Mouse (Mus musculus): ENCODE data around the gene Fam216a. TPM values are rescaled to one million over a fixed set of nuclear protein-coding genes. Genes with fewer than 3 reads are reported as not detected.

Fam216a gene
- total and polyA plus RNA-seq, 3 experiments = 38.2 to 50.2 (median 41.4) TPM

DNA sequence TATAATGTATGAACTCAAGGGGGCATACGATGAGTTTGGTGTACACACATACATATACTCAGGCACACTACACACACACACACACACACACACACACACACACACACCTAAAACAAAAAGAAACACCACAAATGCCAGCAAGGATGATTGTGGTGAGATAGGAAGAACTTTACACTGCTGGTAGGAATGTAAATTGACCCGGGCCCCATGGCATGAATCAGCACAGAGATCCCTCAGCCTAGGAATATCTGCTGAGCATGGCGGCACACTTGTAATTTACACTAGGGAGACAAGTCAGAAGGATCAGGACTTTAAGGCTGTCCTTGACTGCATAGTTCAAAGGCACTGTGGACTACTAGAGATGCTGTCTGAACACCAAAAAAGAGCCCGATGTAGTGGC lies 41.9 kb downstream of the Fam216a start:
- in situ Hi-C loops (cut with MboI; ENCODE audit: low pct_ligation_motif_present, low pct_unique_long_range_greater_than_20kb, low sequenced_read_pairs) (no loop called here), dilution Hi-C loops (cut with MboI; ENCODE audit: extremely low pct_ligation_motif_present, extremely low pct_unique_long_range_greater_than_20kb, low sequenced_read_pairs) (no loop called here)
- Histone ChIP-seq H3K27me3 (replicated peaks) (no peaks in the 10 kb centered on the region), H3K9ac (ENCODE audit: insufficient read depth, low read depth) (no peak overlapping the region), H3K4me1 (ENCODE audit: control insufficient read depth in 1 of 2, insufficient read depth in 2 of 2) (no peaks in the 10 kb centered on the region), H3K4me3 (replicated peaks in 1 of 3; ENCODE audit: low read depth in 2 of 3, low read length in 2 of 3, poor library complexity in 1 of 3) (no peak overlapping the region), H3K27ac (ENCODE audit: insufficient read depth, low read depth) (no peak overlapping the region), H3K9me3 (replicated peaks; ENCODE audit: low read length) (no peaks in the 10 kb centered on the region), H3K79me2 (replicated peaks; ENCODE audit: control insufficient read depth, extremely low read depth, insufficient read depth, poor library complexity, severe bottlenecking) (no peaks in the 10 kb centered on the region), H3K4me2 (ENCODE audit: insufficient read depth, low read depth, poor library complexity, severe bottlenecking) (no peak overlapping the region), H3K36me3 (replicated peaks in 1 of 2; ENCODE audit: control insufficient read depth in 1 of 2, insufficient read depth in 1 of 2, low read length in 1 of 2) (peaks cover 20 to 70% of the 10 kb centered on the region in 2 experiments)
- DNase-seq (ENCODE audit: extremely low read depth) = no peak
- TF ChIP-seq GABPA (IDR thresholded peaks at IDR 0.05; ENCODE audit: insufficient replicate concordance, low read depth, low read length) (no peak), ZC3H11A (IDR thresholded peaks at IDR 0.05; ENCODE audit: low read depth, low read length) (no peak), EP300 (IDR thresholded peaks at IDR 0.05; ENCODE audit: low read length) (no peak), JUND (conservative IDR thresholded peaks at IDR 0.05; ENCODE audit: low read depth, low read length) (no peak), E2F4 (IDR thresholded peaks at IDR 0.05; ENCODE audit: insufficient replicate concordance, low read depth, low read length) (no peak), TCF12 (IDR thresholded peaks at IDR 0.05; ENCODE audit: low read depth, low read length) (no peak), NELFE (IDR thresholded peaks at IDR 0.05; ENCODE audit: low read depth, low read length) (no peak), ETS1 (conservative IDR thresholded peaks at IDR 0.05; ENCODE audit: low read depth, low read length) (no peak), SIN3A (IDR thresholded peaks at IDR 0.05; ENCODE audit: low read length) (no peak), MAZ (IDR thresholded peaks at IDR 0.05; ENCODE audit: low read depth, low read length) (no peak), ELF1 (IDR thresholded peaks at IDR 0.05; ENCODE audit: low read depth, low read length) (no peak), SMC3 (IDR thresholded peaks at IDR 0.05; ENCODE audit: low read depth, low read length) (no peak), CTCF (conservative IDR thresholded peaks at IDR 0.05 in 1 of 2, IDR thresholded peaks at IDR 0.05 in 1 of 2; ENCODE audit: low read depth in 2 of 2, low read length in 2 of 2) (no peak), ZKSCAN1 (IDR thresholded peaks at IDR 0.05; ENCODE audit: borderline replicate concordance, low read depth, low read length) (no peak), MAFK (IDR thresholded peaks at IDR 0.05; ENCODE audit: insufficient replicate concordance, low read length) (no peak), ZNF384 (IDR thresholded peaks at IDR 0.05; ENCODE audit: low read depth, low read length) (no peak), ZMIZ1 (IDR thresholded peaks at IDR 0.05; ENCODE audit: low read depth, low read length) (no peak), IRF4 (IDR thresholded peaks at IDR 0.05; ENCODE audit: low read depth, low read length) (no peak), MXI1 (IDR thresholded peaks at IDR 0.05; ENCODE audit: low read depth, low read length) (no peak)

DNA sequence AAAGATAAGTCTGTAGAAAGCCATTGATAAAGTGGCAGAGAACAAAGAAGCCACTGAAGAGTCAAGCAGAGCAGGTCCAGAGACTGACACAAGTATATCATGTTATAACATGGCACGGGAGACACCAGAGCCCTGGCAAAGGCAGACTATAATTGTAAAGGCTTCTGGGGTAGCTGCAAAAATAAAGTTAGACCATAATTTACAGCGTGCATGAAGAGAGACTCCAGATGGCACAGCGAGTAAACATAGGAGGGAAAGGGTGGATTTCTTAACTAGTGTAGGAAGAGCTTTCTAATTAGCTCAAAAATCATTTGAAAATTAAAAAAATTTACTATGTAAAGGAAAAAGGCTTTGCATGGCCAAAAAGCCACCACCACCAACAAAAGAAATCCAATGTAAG lies 44.9 kb downstream of the Fam216a start:
- no peaks in the 10 kb centered on the region for H3K4me1 ChIP-seq (ENCODE audit: control insufficient read depth in 1 of 2, insufficient read depth in 2 of 2)
- H3K9me3 ChIP-seq (replicated peaks; ENCODE audit: low read length) = no peaks in the 10 kb centered on the region
- dilution Hi-C loops (cut with MboI; ENCODE audit: extremely low pct_ligation_motif_present, extremely low pct_unique_long_range_greater_than_20kb, low sequenced_read_pairs) = no loop called here
- H3K79me2 ChIP-seq (replicated peaks; ENCODE audit: control insufficient read depth, extremely low read depth, insufficient read depth, poor library complexity, severe bottlenecking) = no peaks in the 10 kb centered on the region
- no peak for DNase-seq (ENCODE audit: extremely low read depth)
- H3K4me3 ChIP-seq (replicated peaks in 1 of 3; ENCODE audit: low read depth in 2 of 3, low read length in 2 of 3, poor library complexity in 1 of 3) = no peak overlapping the region
- H3K36me3 ChIP-seq (replicated peaks in 1 of 2; ENCODE audit: control insufficient read depth in 1 of 2, insufficient read depth in 1 of 2, low read length in 1 of 2) = peaks cover 41 to 77% of the 10 kb centered on the region in 2 experiments
- H3K27ac ChIP-seq (ENCODE audit: insufficient read depth, low read depth) = no peak overlapping the region
- H3K27me3 ChIP-seq (replicated peaks) = no peaks in the 10 kb centered on the region
- no peak overlapping the region for H3K9ac ChIP-seq (ENCODE audit: insufficient read depth, low read depth)
- in situ Hi-C loops (cut with MboI; ENCODE audit: low pct_ligation_motif_present, low pct_unique_long_range_greater_than_20kb, low sequenced_read_pairs) = no loop called here
- H3K4me2 ChIP-seq (ENCODE audit: insufficient read depth, low read depth, poor library complexity, severe bottlenecking) = no peak overlapping the region
- TF ChIP-seq POLR2A (IDR thresholded peaks at IDR 0.05; ENCODE audit: low read depth, low read length) = no peak
- no peak for TF ChIP-seq TBP (conservative IDR thresholded peaks at IDR 0.05; ENCODE audit: low read depth, low read length)
- no peak for TF ChIP-seq UBTF (IDR thresholded peaks at IDR 0.05; ENCODE audit: low read depth, low read length)
- TF ChIP-seq NRF1 (IDR thresholded peaks at IDR 0.05; ENCODE audit: low read depth, low read length) = no peak
- no peak for TF ChIP-seq HCFC1 (IDR thresholded peaks at IDR 0.05; ENCODE audit: low read depth, low read length)
- TF ChIP-seq TCF12 (IDR thresholded peaks at IDR 0.05; ENCODE audit: low read depth, low read length) = no peak
- TF ChIP-seq ZC3H11A (IDR thresholded peaks at IDR 0.05; ENCODE audit: low read depth, low read length) = no peak
- no peak for TF ChIP-seq BHLHE40 (IDR thresholded peaks at IDR 0.05; ENCODE audit: low read depth, low read length)
- TF ChIP-seq IRF4 (IDR thresholded peaks at IDR 0.05; ENCODE audit: low read depth, low read length) = no peak
- no peak for TF ChIP-seq SMC3 (IDR thresholded peaks at IDR 0.05; ENCODE audit: low read depth, low read length)
- no peak for TF ChIP-seq RAD21 (IDR thresholded peaks at IDR 0.05; ENCODE audit: low read depth, low read length)
- no peak for TF ChIP-seq SIN3A (IDR thresholded peaks at IDR 0.05; ENCODE audit: low read length)
- no peak for TF ChIP-seq PAX5 (IDR thresholded peaks at IDR 0.05; ENCODE audit: low read length)
- no peak for TF ChIP-seq MAFK (IDR thresholded peaks at IDR 0.05; ENCODE audit: insufficient replicate concordance, low read length)
- TF ChIP-seq EP300 (IDR thresholded peaks at IDR 0.05; ENCODE audit: low read length) = no peak
- TF ChIP-seq USF2 (conservative IDR thresholded peaks at IDR 0.05; ENCODE audit: low read depth, low read length) = no peak

All from CH12.LX (cell line).